Mouse (Mus musculus) stomach, postnatal 0 days (tissue): ENCODE results near the gene Creb3l2.

Experiments used
- CTCF ChIP-seq: IDR thresholded peaks from 2 replicates; pipeline ENCODE4 v1.5.1; 2016; ENCODE audit warnings: antibody characterized with exemption, low read depth, mild to moderate bottlenecking, moderate library complexity
- EP300 ChIP-seq: optimal IDR thresholded peaks from 2 replicates; pipeline ENCODE3; 2016; ENCODE audit warnings: antibody characterized with exemption

- TF ChIP-seq CTCF (no peak), EP300 (no peak)
Observed at GRCm38 (mm10) chr6:37347606-37348005, 94.3 kb downstream of the Creb3l2 start.
